Mouse (Mus musculus) adrenal gland, adult 2 months (tissue): ENCODE results near the gene Cyct. TPM values are rescaled to one million over a fixed set of nuclear protein-coding genes. Genes with fewer than 3 reads are reported as not detected.

Experiments used
- DNase-seq: peaks from one replicate; pipeline ENCODE4 v3.0.0; 2021
- microRNA-seq, 2 experiments: library from miRNA; unstranded; fragments of <30 nt; microRNA quantifications; one replicate each; pipeline ENCODE4 v1.2.0; 2021
- polyA plus RNA-seq: library from polyadenylated mRNA; depleted of rRNA; stranded (reverse); fragments of >200 nt; gene quantifications from 2 replicates; pipeline ENCODE4 v1.2.3, GENCODE M21; 2012; rRNA removed
- total RNA-seq, 2 experiments: library from RNA; stranded (reverse); gene quantifications; 2 replicates each; pipeline ENCODE4 v1.2.3; 2021

Cyct gene
- total and polyA plus RNA-seq, 3 experiments, result not detected

- no peak for DNase-seq
These were observed 25.7 kb downstream of the Cyct start for GRCm38 (mm10) chr2:76334596-76334995.

DNA sequence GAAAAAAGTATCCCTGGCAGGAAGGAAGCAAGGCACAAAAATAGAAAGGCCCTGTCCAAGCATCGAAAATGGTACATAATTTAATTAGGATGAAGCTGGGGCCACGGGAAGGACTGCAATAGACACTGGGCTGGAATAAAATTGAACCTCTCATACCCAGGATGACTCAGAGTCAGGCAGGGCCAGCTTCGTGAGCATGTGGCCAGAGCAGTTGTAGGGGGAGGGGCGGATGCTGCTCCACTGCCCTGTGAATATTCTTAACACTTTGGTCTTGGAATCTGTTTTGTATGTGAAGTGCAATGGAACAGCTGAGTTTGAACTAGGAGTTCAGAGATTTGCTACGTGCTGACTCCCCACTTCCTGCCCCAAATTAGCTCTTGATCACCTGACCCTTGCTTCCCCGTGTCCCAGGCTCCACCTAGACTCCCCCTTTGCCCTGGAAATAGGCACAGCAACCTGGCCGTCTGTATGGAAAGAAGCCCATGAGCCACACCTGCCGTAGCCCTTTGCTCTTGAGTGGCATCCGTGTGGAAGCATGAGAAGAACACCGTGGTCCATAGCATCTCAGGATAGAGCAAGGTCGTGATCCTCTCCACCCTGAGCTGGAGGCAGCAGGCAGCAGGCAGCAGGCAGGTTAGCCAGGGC lies 28.0 kb downstream of the Cyct start:
- DNase-seq, result peak; percentile 7

DNA sequence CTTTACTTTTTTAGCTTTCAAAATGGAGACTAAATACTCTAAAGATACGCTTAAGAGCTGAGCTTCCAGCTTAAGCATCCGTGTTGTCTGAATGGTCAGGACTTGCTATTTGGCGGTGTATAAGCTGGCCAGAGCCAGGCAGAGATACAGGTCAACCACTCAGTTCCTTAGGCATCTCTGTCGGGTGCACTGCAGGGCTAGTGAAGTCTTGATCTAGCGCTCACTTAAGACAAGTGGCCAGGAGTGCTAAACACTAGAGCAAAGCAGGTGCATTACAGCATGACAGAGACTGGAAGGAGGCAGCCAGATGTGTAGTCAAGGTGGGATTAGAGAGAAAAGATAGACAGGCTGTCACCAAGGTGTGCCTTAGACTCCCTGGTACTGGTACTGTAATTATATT lies 30.2 kb downstream of the Cyct start:
- DNase-seq, result no peak

DNA sequence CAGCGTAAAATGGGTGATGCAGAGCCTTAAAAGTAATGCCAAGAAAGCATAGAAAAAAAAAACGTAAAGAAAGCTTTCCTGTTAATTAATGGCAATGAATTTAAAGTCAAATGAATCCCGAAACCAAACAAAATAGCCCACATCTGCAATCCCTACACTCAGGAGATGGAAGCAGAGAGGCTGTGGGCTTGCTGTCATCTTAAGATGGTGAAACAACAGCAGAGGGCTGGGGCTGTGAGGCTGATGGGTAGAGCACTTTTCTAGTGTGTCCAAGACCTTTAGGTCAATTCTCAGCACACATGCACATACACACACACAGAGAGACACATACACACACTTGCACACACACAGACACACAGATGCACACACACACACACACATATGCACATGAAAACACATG lies 34.1 kb downstream of the Cyct start:
- DNase-seq, result no peak

- no peak for DNase-seq
These were observed 35.8 kb downstream of the Cyct start for GRCm38 (mm10) chr2:76324463-76324862.

DNA sequence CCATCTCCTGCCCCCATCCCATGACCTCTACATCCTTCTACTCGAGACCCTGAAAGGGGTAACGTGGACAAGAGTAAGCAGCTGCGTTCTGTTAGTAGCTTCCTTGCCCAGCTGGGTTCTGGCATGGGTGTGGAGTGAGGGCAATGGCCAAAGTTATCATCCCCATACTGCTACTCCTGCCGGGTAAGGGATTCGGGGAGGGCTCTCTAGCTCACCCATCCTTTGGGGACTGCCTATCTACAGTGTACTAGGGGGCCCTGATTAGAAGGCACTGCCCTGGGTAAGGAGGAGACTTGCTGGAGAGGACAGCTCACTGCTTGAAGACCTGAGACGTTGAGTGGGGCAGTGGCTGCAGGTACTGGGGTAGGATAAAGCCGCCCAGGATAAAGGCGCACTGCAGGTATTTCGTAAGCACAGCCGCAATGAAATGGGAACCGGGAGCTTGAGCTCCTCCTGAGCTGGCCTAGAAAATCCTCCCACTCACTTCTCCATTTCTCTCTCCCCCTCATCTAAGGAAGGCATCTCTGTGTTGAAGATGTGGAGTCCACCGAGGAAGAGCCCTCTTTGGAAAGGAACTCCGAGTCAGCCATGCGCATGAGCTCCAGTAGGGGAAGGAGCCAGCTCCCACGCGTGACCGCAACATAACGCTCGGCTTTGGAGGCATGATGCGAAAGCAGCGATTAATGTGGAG lies 36.9 kb downstream of the Cyct start:
- DNase-seq, result no peak

- no peak for DNase-seq
These were observed 39.9 kb downstream of the Cyct start for GRCm38 (mm10) chr2:76320336-76320735.

- DNase-seq, result no peak
These were observed 41.0 kb downstream of the Cyct start for GRCm38 (mm10) chr2:76319231-76319630.

Small RNA genes within 50 kb of the gene (microRNA-seq; reads per million reads assigned to microRNA genes)
- gene Gm44337, result 0 reads per million in 2 experiments

Other genes with a start within 250 kb of the Cyct start
- under 1 TPM; 0.17 to 0.31 TPM for gene Pde11a, start 21.7 kb downstream of the Cyct start, total RNA-seq
- 0.09 TPM in 1 of 2 replicates, not detected in the other for gene Pde11a, start 21.7 kb downstream of the Cyct start, polyA plus RNA-seq
- 10 to 100 TPM; 41.3 to 58.0 TPM for gene Rbm45, start 9.5 kb upstream of the Cyct start, total RNA-seq
- 12.5 and 13.5 TPM in 2 replicates for gene Rbm45, start 9.5 kb upstream of the Cyct start, polyA plus RNA-seq
- 10 to 100 TPM; 25.0 to 30.4 TPM for gene Osbpl6, start 46.1 kb upstream of the Cyct start, total RNA-seq
- gene Osbpl6, start 46.1 kb upstream of the Cyct start, polyA plus RNA-seq, result 17.3 and 17.7 TPM in 2 replicates